Mouse (Mus musculus): ENCODE measurements around the gene Cntn3.

- no peak for TF ChIP-seq CTCF (IDR thresholded peaks at IDR 0.05; ENCODE audit: low read depth)
- no peak for TF ChIP-seq EP300 (IDR thresholded peaks at IDR 0.05; ENCODE audit: low read depth)
Observed at GRCm38 (mm10) chr6:102121676-102122075, 451.2 kb downstream of the Cntn3 start.

All from heart, postnatal 0 days (tissue).